Comparison of ENCODE assay signal across 14 mouse cellular contexts in genomic region chr9:87732416-87733235, GRCm38 (mm10). TPM values are rescaled to one million over a fixed set of nuclear protein-coding genes. Genes with fewer than 3 reads are reported as not detected.
DNase-seq lines count a peak whose midpoint lies in the region; ATAC-seq lines count a peak whose summit lies in the region.
"Had no signal": no experiment of that assay in that cellular context is flagged by ENCODE, and none has a peak within 500 bp of the region (broad histone marks: within the 10 kb centered on the region; RNA-seq: fewer than 3 reads in every experiment).

No protein-coding gene starts in this region.

- no peak overlapping the region for H3K27ac ChIP-seq in embryonic facial prominence, embryonic 10.5 days (replicated peaks)
- H3K27ac ChIP-seq in heart, embryonic 15.5 days, result peak overlapping the region; percentile 51; the same call in 1 of the 2 replicates
- H3K27ac ChIP-seq: hindbrain, embryonic 13.5 days had no signal

- DNase-seq in embryonic facial prominence, embryonic 10.5 days (ENCODE audit: low spot score), result peak; percentile 53
- DNase-seq in retina, postnatal 1 day, result peak; percentile 37
- no peak for DNase-seq in lung, postnatal 14 days
- DNase-seq in cerebellum, postnatal 36 days, result no peak
- DNase-seq: adrenal gland, adult 8-10 months; cerebellum, adult 18-20 months; left cerebral cortex, postnatal 4 days; thymus, postnatal 25 days had no signal

- peaks cover 9% of the 10 kb centered on the region; the same call in 1 of the 2 replicates for H3K9me3 ChIP-seq in megakaryocyte, embryonic 14.5 days
- H3K9me3 ChIP-seq in embryonic facial prominence, embryonic 10.5 days, result no peaks in the 10 kb centered on the region
- no peaks in the 10 kb centered on the region for H3K9me3 ChIP-seq in heart, embryonic 15.5 days (replicated peaks)
- H3K9me3 ChIP-seq: hindbrain, embryonic 13.5 days had no signal

- H3K27me3 ChIP-seq in megakaryocyte, embryonic 14.5 days (replicated peaks), result peaks cover 89% of the 10 kb centered on the region
- peaks cover 98% of the 10 kb centered on the region for H3K27me3 ChIP-seq in embryonic facial prominence, embryonic 10.5 days (replicated peaks; ENCODE audit: low read depth, poor library complexity, severe bottlenecking)
- peaks cover 72% of the 10 kb centered on the region for H3K27me3 ChIP-seq in heart, embryonic 15.5 days

- peak overlapping the region; percentile 49 for H3K4me2 ChIP-seq in heart, embryonic 15.5 days
- H3K4me2 ChIP-seq: hindbrain, embryonic 13.5 days had no signal

- H3K36me3 ChIP-seq in megakaryocyte, embryonic 14.5 days (replicated peaks; ENCODE audit: low read length), result no peaks in the 10 kb centered on the region
- H3K36me3 ChIP-seq in embryonic facial prominence, embryonic 10.5 days (replicated peaks), result no peaks in the 10 kb centered on the region
- no peaks in the 10 kb centered on the region for H3K36me3 ChIP-seq in heart, embryonic 15.5 days
- H3K36me3 ChIP-seq: hindbrain, embryonic 13.5 days had no signal

- WGBS in embryonic facial prominence, embryonic 10.5 days, result 2% methylated on average over 25 of the region's 25 CpGs
- 27% methylated on average over 25 of the region's 25 CpGs for WGBS in heart, embryonic 15.5 days

- H3K4me1 ChIP-seq in megakaryocyte, embryonic 14.5 days, result peaks cover 38% of the 10 kb centered on the region
- peaks cover 24% of the 10 kb centered on the region for H3K4me1 ChIP-seq in embryonic facial prominence, embryonic 10.5 days
- peaks cover 21% of the 10 kb centered on the region for H3K4me1 ChIP-seq in heart, embryonic 15.5 days (replicated peaks)

- H3K9ac ChIP-seq in heart, embryonic 15.5 days, result no peak overlapping the region
- H3K9ac ChIP-seq: hindbrain, embryonic 13.5 days had no signal

- ATAC-seq in megakaryocyte, adult 5-6 weeks (ENCODE audit: poor library complexity, severe bottlenecking), result no peak
- ATAC-seq in heart, embryonic 15.5 days (replicated peaks; ENCODE audit: insufficient number of reproducible peaks, insufficient read depth, low FRiP score, low read depth), result no peak
- ATAC-seq: forebrain, embryonic 14.5 days had no signal

- H3K4me3 ChIP-seq in megakaryocyte, embryonic 14.5 days (replicated peaks), result peak overlapping the region; percentile 62
- H3K4me3 ChIP-seq in embryonic facial prominence, embryonic 10.5 days, result no peak overlapping the region
- H3K4me3 ChIP-seq in heart, embryonic 15.5 days, result peak overlapping the region; percentile 20; the same call in 1 of the 2 replicates
- H3K4me3 ChIP-seq: hindbrain, embryonic 13.5 days had no signal

RNA-seq across cellular contexts. Expression of gene Tbx18, which starts 1.6 kb away (rescaled TPM):
- not detected in 2 replicates for polyA plus RNA-seq in megakaryocyte, embryonic 14.5 days (2012; ENCODE audit: insufficient read depth, low replicate concordance)
- total RNA-seq in megakaryocyte, adult 5-6 weeks (2015), result not detected in 2 replicates
- not detected in 2 replicates for total RNA-seq in megakaryocyte, adult 5-6 weeks (2017)
- 2.6 and 2.8 TPM in 2 replicates for polyA plus RNA-seq in embryonic facial prominence, embryonic 10.5 days (2016; fragmentation: Nextera tagmentation; extraction: Ambion mirVana)
- polyA plus RNA-seq in heart, embryonic 15.5 days (2015; fragmentation: Nextera tagmentation; extraction: Ambion mirVana), result 8.6 and 9.1 TPM in 2 replicates
- total RNA-seq: MEL had no signal

Comparison
In these comparisons a context has a peak if more than half of its experiments do, and no peak if none do; other contexts are left out.
1. DNase-seq: peak in embryonic facial prominence, embryonic 10.5 days (single experiment) and retina, postnatal 1 day (single experiment); none in lung, postnatal 14 days (single experiment) and cerebellum, postnatal 36 days (0 of 2).